Mouse (Mus musculus): ENCODE data around the gene Gnaz.

- TF ChIP-seq POLR2A (IDR thresholded peaks at IDR 0.05; ENCODE audit: borderline replicate concordance, control insufficient read depth, low read depth, low read length): no peak
- TF ChIP-seq CTCF (IDR thresholded peaks at IDR 0.05; ENCODE audit: control insufficient read depth, insufficient read depth, low read length): no peak
Observed at GRCm38 (mm10) chr10:74990584-74991322, 23.8 kb downstream of the Gnaz start.

Data from bone marrow, adult 2 months (tissue).